In genomic region chr7:142373039-142373438, GRCm38 (mm10) we compare ENCODE assay signal across 32 mouse cellular contexts. TPM values are rescaled to one million over a fixed set of nuclear protein-coding genes. Genes with fewer than 3 reads are reported as not detected.
DNase-seq lines count a peak whose midpoint lies in the region; ATAC-seq and TF ChIP-seq lines count a peak whose summit lies in the region.
"Had no signal": no experiment of that assay in that cellular context is flagged by ENCODE, and none has a peak within 500 bp of the region (broad histone marks: within the 10 kb centered on the region; RNA-seq: fewer than 3 reads in every experiment).

No protein-coding gene starts in this region.

- no peak overlapping the region for H3K9ac ChIP-seq in heart, embryonic 11.5 days (ENCODE audit: low read depth, low read length)
- no peak overlapping the region for H3K9ac ChIP-seq in embryonic facial prominence, embryonic 15.5 days
- H3K9ac ChIP-seq: forebrain, embryonic 12.5 days; limb, embryonic 15.5 days had no signal

- H3K4me3 ChIP-seq in heart, embryonic 11.5 days (ENCODE audit: low read depth, low read length), result no peak overlapping the region
- H3K4me3 ChIP-seq in layer of hippocampus, adult 2 months, result peak overlapping the region; percentile 60; the same call in 1 of the 2 replicates
- H3K4me3 ChIP-seq in embryonic facial prominence, embryonic 15.5 days (replicated peaks), result peak overlapping the region; percentile 11

- H3K27ac ChIP-seq in heart, embryonic 11.5 days (ENCODE audit: low read depth, low read length), result no peak overlapping the region
- H3K27ac ChIP-seq in layer of hippocampus, adult 2 months, result peak overlapping the region; percentile 91; the same call in 1 of the 2 replicates
- 0 out of 2 replicates have a peak overlapping the region, but pooled peaks have one; percentile 66 for H3K27ac ChIP-seq in embryonic facial prominence, embryonic 15.5 days (replicated peaks)
- H3K27ac ChIP-seq: embryonic facial prominence, embryonic 12.5 days; forebrain, embryonic 12.5 days; limb, embryonic 10.5 days; limb, embryonic 15.5 days; midbrain, embryonic 10.5 days; midbrain, embryonic 15.5 days; neural tube, embryonic 15.5 days had no signal

- no peaks in the 10 kb centered on the region for H3K9me3 ChIP-seq in heart, embryonic 11.5 days (replicated peaks; ENCODE audit: control insufficient read depth, low read length)
- H3K9me3 ChIP-seq in embryonic facial prominence, embryonic 15.5 days (replicated peaks), result no peaks in the 10 kb centered on the region
- H3K9me3 ChIP-seq: embryonic facial prominence, embryonic 12.5 days; forebrain, embryonic 12.5 days; limb, embryonic 10.5 days; limb, embryonic 15.5 days; midbrain, embryonic 10.5 days; midbrain, embryonic 15.5 days; neural tube, embryonic 15.5 days had no signal

- TF ChIP-seq CTCF in layer of hippocampus, adult 2 months (conservative IDR thresholded peaks at IDR 0.05), result no peak

- peaks cover 5% of the 10 kb centered on the region; the same call in 1 of the 2 replicates for H3K27me3 ChIP-seq in heart, embryonic 11.5 days (ENCODE audit: control insufficient read depth, insufficient read depth, low read length)
- peaks cover 35% of the 10 kb centered on the region for H3K27me3 ChIP-seq in embryonic facial prominence, embryonic 15.5 days
- H3K27me3 ChIP-seq: Patski had no signal

- peak; percentile 47 for DNase-seq in cerebellum, adult 9-11 months
- no peak for DNase-seq in cerebellum, postnatal 10 days
- no peak for DNase-seq in heart, adult 8-10 months (ENCODE audit: low spot score)
- DNase-seq in layer of hippocampus, adult 2 months (ENCODE audit: low spot score in 2 of 2), result no peak
- no peak for DNase-seq in layer of hippocampus, postnatal 10 days (ENCODE audit: low spot score in 2 of 2)
- DNase-seq in lung, postnatal 14 days, result no peak
- DNase-seq: adrenal gland, postnatal 25 days; cerebellum, adult 11-12 months; forebrain, postnatal 0 days; gastrocnemius, postnatal 10 days; heart, postnatal 10 days; lung, adult 2 months; lung, postnatal 10 days; right cerebral cortex, postnatal 14 days had no signal

- 79% methylated on average over 5 of the region's 5 CpGs for WGBS in heart, embryonic 11.5 days (ENCODE audit: insufficient replicate concordance)
- WGBS in embryonic facial prominence, embryonic 15.5 days, result 62% methylated on average over 5 of the region's 5 CpGs

- H3K36me3 ChIP-seq in heart, embryonic 11.5 days (ENCODE audit: control insufficient read depth, insufficient read depth, low read length), result peaks cover 18% of the 10 kb centered on the region
- peaks cover 22% of the 10 kb centered on the region for H3K36me3 ChIP-seq in embryonic facial prominence, embryonic 15.5 days

- peaks cover 24% of the 10 kb centered on the region for H3K4me1 ChIP-seq in heart, embryonic 11.5 days (ENCODE audit: control insufficient read depth, insufficient read depth, low read length)
- H3K4me1 ChIP-seq in embryonic facial prominence, embryonic 15.5 days, result peaks cover 43% of the 10 kb centered on the region

- ATAC-seq in heart, embryonic 11.5 days (replicated peaks; ENCODE audit: insufficient number of reproducible peaks, low FRiP score, low TSS enrichment), result no peak
- ATAC-seq in embryonic facial prominence, embryonic 15.5 days (ENCODE audit: insufficient number of reproducible peaks, low FRiP score, low TSS enrichment, low read depth), result no peak
- ATAC-seq: forebrain, postnatal 0 days; hindbrain, embryonic 16.5 days had no signal

- H3K4me2 ChIP-seq in heart, embryonic 11.5 days, result peak overlapping the region; percentile 95; the same call in 1 of the 2 replicates
- peak overlapping the region; percentile 80 for H3K4me2 ChIP-seq in embryonic facial prominence, embryonic 15.5 days (replicated peaks)

RNA-seq across cellular contexts. Expression of gene Ifitm10, which starts 0.5 kb away (rescaled TPM):
- polyA plus RNA-seq in heart, embryonic 11.5 days (2014; fragmentation: Nextera tagmentation; extraction: Ambion mirVana), result 7.6 and 8.3 TPM in 2 replicates
- 1 to 10 TPM; 2.4 to 4.7 (median 3.4) TPM for total RNA-seq in heart, adult 8-10 months (2022)
- total RNA-seq in layer of hippocampus, adult 2 months (2021), result 10 to 100 TPM; 35.3 to 38.6 TPM
- total RNA-seq in layer of hippocampus, postnatal 10 days (2021), result 10 to 100 TPM; 21.0 to 24.6 TPM
- 7.5 and 7.8 TPM in 2 replicates for polyA plus RNA-seq in embryonic facial prominence, embryonic 15.5 days (2015; fragmentation: Nextera tagmentation; extraction: Ambion mirVana)
- total RNA-seq: megakaryocyte progenitor cell, adult 5-6 weeks; MEL had no signal
- polyA plus RNA-seq: testis, adult 2 months had no signal

RNA-seq across cellular contexts. Expression of gene Gm49369, which starts 9.4 kb away (rescaled TPM):
- 1.9 TPM in 1 of 2 replicates, not detected in the other for polyA plus RNA-seq in heart, embryonic 11.5 days (2014; fragmentation: Nextera tagmentation; extraction: Ambion mirVana)
- 10 to 100 TPM in 1 of 4 experiments, 1 to 10 TPM in 2, under 1 TPM in 1; 0.63 to 14.1 (median 6.3) TPM for total RNA-seq in heart, adult 8-10 months (2022)
- total RNA-seq in layer of hippocampus, adult 2 months (2021), result 1 to 10 TPM in 1 of 2 experiments, not detected in 1; 4.4 TPM
- total RNA-seq in layer of hippocampus, postnatal 10 days (2021), result 1 to 10 TPM in 1 of 2 experiments, not detected in 1; 6.5 TPM
- not detected in 2 replicates for polyA plus RNA-seq in embryonic facial prominence, embryonic 15.5 days (2015; fragmentation: Nextera tagmentation; extraction: Ambion mirVana)
- polyA plus RNA-seq: embryonic facial prominence, embryonic 12.5 days; forebrain, postnatal 0 days; hindbrain, embryonic 11.5 days; intestine, embryonic 14.5 days; limb, embryonic 15.5 days; midbrain, embryonic 10.5 days; neural tube, embryonic 15.5 days; small intestine, adult 2 months; stomach, embryonic 14.5 days; testis, adult 2 months had no signal

RNA-seq across cellular contexts. Expression of gene Ctsd, which starts 14.8 kb away (rescaled TPM):
- polyA plus RNA-seq in heart, embryonic 11.5 days (2014; fragmentation: Nextera tagmentation; extraction: Ambion mirVana), result 378 and 446 TPM in 2 replicates
- 1,000 to 10,000 TPM; 1,038 to 1,126 (median 1,089) TPM for total RNA-seq in heart, adult 8-10 months (2022)
- 100 to 1,000 TPM; 291 to 297 TPM for total RNA-seq in layer of hippocampus, adult 2 months (2021)
- total RNA-seq in layer of hippocampus, postnatal 10 days (2021), result 100 to 1,000 TPM; 252 to 270 TPM
- polyA plus RNA-seq in embryonic facial prominence, embryonic 15.5 days (2015; fragmentation: Nextera tagmentation; extraction: Ambion mirVana), result 374 and 387 TPM in 2 replicates
